Mouse (Mus musculus) right cerebral cortex, postnatal 36 days (tissue): Measurements from ENCODE around the gene Fam221a.
A peak's percentile ranks its signal among the peaks of the same experiment; 100 is the strongest.

ENCODE experiments used
- DNase-seq, 2 experiments: peaks; one replicate each; pipeline ENCODE4 v3.0.0; 2022; ENCODE audit warnings: low spot score in 2 of 2, mixed read lengths in 1 of 2

Gene Fam221a

DNA sequence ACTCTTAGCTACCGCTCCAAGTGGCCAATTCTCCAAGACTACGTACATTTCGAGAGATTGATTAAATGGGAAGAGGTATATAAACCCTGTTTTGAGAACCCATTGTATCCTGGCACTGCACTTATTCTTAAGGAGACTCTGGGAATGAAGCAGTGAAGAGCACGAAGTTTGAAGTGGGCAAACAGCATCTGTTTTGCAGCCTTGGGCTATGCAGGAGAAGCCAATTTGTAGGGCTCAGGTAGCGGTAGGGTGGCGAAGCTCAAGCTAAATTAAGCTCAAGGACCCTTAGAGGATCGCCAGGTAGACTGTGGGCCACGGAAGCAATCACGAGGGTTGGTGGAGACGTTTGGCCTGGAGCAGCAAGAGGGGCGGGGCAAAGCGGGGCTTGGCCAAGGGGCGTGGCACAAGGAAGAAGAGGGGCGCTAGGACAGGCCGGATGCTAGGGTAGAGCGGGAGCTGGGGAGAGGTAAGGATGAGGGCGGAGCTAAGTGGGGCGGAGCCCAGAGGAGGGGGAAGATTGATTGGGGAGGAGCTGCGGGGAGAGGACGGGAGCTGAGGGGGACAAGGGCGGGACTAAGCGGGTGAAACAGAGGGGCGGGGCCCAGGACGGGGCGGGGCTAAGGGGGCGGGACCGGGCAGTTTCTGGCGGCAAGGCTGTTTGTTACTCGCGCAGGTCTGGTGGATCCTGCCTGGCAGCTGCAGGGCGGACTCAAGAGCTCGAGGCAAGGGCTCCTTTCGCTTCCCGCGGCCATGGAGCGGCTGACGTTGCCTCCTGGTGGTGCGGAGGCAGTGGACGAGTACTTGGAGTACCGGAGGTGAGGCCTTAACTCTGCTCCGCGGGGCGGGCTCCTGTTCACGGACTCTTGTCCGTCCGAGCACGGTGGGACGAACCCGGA, at the start of gene Fam221a:
Fam221a (plus strand) TSS at position 581 of the 896 bp plus-strand sequence.
- DNase-seq: peak; percentile 33 to 48

DNA sequence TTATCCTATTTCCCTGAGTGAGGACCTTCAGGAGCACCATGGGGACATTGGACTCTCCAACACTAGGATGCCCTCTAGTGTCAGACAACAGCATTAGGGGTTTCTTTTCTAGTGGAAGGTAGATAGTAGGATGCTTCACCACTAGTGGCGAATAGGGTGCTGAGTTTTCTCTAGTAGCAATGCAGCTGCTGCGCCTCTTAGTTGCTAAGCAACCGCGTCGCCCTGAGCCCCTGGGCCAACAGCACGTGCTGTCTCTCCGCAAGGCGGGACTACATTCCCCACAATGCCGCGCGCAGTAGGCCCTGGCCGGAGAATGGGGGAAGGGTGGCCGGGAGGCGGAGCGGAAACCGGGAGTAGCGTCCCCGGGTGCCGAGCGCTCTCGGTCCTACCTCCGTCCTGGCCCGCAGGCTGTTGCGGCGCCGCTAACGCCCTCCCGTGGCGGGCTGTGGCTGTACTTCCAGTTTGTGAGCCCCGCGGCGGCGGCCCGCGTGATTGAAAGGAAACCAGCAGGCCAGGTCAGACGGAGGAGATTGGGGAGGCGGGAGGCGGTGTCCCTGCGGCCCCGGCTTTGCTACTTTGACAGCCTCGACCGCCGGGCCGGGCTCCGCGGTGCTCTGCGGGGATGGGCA, 48.5 kb upstream of the Fam221a start, which contains the start of gene Ccdc126:
Ccdc126 (plus strand) TSS at position 309 of the 629 bp plus-strand sequence.
- peak; percentile 97 to 98 for DNase-seq

DNA sequence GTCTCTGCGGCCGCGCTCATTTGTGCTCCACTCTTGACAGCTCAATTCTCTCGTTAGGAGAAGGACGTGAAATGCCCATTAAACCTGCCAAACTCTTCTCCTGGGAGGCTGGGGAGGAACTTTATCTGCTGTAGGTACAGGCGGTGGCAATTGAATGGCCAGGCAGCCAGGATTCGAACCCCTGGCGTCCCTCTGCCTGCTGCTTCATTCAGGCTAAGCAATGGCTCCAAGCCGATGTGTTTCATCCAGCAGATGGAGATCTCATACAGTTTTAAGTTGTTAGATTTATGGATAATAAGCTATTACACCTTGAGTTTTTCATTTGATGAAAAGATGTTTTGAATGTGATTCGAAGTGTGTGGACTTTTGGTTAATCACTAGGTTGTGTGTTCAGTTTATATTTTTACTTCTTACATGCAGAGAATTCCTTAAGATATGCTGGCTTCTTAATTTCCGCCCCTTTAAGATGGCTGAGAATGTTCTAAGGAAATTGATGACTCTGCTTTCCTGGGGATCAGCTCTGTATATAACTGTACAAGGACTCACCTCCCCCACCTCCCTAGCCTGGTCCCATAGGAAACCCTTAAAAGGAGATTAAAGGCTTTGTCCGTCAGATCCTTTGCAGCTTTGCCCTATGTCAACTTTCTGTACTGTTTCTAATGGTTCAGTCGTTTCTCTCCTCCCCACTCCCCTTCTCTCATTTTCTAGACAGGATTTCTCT, 47.8 kb upstream of the Fam221a start:
- peak in 1 of 2 experiments; percentile 12 for DNase-seq

DNA sequence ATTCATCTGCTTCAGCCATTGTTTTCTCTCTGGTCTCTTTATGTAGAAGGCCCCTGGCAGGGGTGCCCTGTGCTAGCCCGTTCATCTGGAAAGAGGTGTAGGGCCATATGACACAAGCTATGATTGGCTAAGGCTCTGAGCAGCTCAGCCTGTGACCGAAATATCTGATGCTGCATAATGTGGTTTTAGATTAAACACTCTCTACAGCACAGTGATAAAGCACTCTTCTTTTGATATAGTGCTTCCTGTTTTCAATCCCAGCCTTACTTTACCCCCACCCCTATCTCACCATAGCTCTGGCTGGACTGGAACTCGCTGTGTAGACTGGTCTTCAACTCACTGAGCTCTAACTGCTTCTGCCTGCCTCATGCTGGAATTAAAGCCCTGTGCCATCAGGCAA, 46.2 kb upstream of the Fam221a start:
- no peak for DNase-seq

DNA sequence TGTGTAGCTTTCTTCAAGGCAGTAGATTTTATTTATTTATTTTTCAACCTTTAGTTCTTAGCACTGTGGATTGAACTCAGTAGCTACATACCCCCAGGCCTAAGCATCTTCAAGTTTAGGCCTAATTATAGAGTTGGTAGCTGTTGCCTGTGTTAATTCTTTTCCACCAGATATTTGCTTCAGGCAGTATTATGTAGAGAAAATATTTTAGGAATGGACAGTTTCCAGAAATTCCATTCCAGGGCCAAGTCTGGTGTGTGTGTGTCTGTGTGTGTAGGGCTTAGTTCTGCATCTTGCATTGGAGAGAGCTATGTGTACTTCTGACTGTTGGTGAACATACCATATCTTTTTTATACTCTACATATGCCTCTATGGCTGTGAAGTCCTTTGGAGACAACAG, 45.5 kb upstream of the Fam221a start:
- DNase-seq: no peak

DNA sequence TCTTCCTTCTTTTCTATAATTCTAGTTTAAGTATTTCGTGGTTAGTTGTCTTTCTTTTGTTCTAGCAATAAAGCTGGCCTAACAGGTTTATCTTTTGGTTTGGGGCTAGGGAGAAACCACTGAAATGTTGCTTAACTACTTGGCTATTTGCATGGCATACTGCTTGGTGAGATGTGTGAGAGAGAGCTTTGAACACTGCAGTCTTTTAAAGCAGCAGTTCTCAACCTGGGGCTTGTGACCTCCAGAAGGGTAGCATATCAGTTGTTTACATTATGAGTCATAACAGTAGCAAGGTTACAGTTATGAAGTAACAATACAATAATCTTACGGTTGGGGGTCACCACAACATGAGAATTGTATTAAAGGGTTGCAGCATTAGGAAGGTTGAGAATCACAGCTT, 44.6 kb upstream of the Fam221a start:
- DNase-seq: no peak

DNA sequence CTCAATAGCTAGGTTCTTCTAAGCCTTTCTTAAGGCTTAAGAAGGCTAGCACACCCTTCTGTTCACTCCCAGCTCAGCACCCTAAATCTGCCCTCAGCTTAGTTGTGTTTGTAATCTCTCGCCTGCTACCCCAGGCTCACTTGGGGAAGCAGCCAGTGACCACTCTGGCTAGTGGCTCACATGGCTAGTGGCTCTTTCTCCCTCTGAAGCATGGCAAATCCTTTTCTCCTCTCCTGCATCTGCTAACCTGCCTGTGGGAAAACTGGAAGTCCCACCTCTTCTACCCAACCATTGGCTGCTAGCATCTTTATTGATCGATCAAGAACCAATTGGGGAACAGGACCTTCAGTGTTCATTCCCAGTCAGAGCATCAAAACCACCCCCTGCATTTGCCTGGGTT, 43.0 kb upstream of the Fam221a start:
- DNase-seq: no peak

DNA sequence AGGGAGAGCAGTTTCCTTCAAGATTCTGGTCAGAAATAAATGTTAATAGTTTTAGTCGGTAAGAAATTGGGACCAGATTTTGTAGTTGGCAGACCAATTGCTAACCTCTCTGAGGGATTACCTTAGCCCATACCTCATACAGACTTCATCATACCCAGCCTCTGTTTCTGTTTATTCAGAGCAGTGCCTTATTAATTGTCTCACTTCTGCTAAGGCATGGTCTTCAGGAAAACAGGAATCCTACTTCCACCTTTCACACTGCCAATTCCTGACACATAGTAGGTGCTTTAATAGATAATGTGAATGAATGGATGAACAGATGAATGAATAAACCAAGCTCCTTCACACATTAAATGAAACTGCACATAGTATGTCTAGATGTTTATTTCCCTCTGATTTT, 42.2 kb upstream of the Fam221a start:
- DNase-seq: no peak

DNA sequence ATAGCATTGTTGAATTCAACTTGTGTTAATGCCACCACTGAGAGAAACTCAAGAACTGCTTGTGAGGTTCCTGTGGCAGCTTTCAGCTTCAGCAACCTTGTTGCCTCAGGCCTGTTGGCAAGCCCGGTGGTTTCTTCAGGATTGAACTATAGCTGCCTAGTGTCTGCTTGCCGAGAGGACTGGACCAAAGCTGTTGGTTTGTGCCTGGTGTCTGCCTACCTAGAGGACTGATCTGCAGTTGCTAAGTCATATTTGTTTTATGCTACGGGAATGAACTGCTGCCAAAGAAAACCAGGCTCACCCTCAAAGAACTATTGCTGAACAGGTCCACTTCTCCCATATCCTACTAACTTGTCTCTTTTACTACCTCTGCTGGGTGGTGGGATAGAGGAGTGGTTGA, 40.7 kb upstream of the Fam221a start:
- DNase-seq: no peak

DNA sequence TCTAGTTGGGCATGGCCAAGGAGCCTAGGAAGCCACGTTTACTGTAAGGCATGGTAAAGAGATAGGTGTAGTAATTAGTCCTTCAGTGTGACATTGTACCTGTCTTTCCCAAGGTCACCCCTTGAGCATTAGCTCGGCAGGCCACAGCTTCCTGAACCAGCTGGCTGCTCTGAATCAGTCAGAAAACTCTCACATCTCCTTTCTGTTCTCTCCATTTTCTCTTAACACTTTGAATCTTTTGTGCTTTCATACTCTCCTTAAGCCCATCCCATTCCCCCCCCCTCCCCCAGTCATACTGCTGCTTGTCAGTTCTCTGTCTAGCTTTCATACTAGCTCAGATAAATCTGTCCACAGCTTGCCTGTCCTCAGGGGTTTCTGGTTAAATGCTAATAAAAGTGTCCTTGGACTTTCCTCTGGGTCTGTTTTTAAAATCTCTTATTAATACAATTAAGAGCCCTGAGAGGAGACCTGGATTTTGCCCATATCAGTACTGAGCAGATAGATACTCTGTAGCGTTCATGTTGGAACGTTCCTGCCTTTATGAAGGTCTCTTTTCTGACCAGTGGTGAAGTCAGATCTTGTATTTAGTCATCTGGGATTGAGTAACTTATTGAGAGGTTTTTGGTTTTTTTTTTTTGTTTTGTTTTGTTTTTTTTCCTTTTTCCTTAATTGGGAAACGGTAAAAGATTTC, 36.0 kb upstream of the Fam221a start:
- DNase-seq: no peak

DNA sequence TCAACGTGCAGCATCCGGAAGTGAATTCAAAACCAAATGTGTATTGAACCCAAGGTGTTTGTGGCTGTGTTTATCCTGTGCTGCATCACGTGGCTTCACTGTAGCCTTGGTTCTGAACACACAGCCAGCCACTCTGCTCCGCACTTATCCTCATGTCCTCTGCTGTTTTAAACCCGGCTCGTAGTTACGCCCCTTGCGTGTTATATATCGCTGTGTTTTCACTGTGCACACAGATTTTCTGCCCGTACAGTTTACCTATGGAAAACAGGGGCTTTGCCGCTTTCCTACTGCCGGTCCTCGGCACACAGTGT, 35.5 kb upstream of the Fam221a start:
- DNase-seq: no peak

DNA sequence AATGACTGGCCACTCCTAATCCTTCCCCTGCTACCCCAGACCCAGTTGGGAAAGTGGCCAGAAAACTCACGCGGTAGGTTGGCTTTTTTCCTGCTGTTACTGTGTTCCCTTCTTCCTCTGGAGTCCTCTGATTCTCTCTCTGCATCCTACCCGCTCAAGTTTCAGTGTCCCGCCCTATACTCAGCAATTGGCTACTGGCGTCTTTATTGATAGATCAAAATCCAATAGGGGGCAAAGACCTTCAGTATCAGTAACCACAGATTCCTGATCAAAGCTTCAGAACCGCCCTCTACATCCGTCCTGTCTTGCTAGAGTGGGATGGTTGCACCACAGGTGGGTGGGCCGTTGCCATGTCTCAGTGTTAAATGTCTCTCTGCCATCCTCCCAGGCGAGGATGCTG, 29.0 kb upstream of the Fam221a start:
- DNase-seq: no peak

DNA sequence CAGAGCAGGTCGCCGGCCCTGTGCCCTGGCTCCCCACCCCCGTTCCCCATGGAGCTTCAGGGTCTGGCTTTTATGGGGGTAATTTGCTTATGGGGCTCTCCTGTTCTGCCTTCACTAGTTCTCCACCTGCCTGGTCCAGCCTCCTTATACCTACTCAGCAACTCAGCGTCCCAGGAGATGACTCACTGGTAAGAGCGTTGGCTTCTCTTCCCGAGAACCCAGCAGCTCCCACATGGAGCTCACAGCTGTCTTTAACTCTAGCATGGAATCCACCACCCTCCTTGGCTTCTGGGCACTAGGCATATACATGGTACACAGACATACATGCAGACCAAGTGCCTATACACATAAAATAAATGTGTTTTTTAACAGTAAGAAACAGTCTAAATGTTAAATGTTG, 28.4 kb upstream of the Fam221a start:
- peak; percentile 12 to 16 for DNase-seq

DNA sequence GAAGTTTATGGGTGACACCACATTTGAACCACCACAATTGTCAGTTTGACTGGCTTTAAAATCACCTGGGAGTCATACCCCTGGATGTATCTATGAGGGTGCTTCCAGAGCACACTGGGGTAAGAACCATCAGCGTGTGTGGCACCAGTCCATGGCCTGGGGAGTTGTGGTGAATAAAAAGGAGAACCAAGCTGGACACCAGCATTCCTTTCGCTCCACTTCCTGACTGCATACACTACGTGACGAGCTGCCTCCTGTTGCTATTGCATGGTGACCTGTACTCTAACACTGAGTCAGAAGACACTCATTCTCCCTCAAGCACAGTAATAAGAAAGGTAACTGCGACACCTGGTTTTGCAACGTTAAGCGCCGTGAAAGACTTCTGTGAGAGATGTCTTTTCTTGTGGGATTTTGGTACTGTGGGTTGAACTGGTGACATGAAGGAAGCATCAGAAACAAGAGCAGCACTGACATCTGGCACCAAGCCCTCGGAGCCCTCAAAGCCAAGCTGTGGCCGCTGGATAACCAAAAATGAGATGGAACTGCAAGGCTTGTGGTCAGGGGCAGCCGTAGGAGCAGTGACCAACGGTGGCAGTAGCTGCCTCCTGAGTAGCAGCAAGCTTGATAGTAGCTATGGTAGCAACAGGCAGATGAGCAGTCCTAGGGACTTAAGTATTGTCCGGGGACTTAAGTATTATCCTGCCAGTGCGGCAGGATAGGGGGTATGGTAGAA, 23.6 kb upstream of the Fam221a start:
- no peak for DNase-seq

DNA sequence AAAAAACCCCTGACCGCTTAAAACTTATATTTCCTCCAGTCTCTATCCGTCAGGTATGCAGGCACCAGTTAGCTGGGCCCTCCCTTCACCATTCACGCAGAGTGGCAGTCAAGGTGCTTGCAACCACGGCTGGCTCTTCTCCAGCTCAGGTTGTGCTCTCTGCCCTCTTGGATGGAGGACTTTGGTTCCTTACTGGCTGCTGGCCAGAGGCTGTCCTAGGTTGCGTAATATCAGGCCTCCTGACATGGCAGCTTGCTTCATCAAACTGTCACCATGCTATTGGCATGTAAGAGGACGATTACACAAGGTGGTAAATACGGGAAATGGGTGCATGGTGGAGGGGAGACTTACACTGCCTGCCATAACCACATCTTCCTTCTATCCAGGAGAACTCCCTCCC, 17.7 kb upstream of the Fam221a start:
- DNase-seq: no peak

DNA sequence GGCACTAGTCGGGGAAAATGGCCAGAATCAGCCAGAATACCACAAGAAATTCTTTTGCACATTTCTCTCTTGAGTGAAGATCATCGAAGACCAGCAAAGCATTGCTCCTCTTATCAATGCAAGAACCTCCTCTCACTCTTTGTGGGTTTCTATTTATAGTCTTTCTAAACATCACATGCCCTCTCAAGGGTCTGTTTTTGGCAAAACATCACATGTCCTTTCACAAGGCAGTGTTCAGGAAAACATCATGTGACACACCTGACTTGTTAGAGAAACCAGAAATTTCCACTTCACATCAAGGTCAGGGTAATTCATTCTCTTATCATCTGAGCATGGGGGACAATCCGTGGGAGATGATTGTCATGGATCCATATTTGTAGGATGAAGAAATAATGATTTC, 12.9 kb upstream of the Fam221a start:
- DNase-seq: no peak

DNA sequence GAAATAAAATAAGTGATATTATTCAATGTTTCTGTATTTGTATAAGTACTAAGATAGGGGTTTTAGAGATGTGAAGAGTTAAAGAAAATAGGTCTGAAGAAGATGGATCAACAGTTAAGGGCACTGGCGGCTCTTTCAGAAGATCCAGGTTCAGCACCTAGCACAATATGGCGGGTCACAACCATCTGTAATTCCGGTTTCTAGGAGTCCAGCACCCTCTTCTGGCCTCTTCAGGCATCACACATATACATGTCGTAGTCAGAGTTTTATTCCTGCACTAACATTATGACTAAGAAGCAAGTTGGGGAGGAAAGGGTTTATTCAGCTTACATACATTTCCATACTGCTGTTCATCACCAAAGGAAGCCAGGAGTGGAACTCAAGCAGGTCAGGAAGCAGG, 12.4 kb upstream of the Fam221a start:
- no peak for DNase-seq

DNA sequence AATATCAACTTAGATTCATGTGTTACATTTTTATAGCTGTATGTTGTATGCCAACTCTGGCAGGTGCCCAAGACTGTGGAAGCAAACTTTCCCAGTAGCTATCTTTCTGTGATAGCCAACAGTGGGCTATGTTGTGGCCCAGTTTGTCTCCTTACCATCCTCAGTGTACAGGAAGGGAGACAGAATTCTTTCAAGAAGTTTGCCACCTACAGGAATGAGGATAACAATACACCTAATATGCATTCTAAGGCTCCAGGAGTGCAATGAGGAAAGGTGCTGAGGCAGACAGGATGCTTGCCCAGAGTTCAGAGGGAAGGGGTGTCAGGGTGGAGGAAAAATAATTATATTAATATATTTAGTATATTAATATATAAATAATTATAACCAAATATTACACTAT, 7.1 kb upstream of the Fam221a start:
- no peak for DNase-seq

DNA sequence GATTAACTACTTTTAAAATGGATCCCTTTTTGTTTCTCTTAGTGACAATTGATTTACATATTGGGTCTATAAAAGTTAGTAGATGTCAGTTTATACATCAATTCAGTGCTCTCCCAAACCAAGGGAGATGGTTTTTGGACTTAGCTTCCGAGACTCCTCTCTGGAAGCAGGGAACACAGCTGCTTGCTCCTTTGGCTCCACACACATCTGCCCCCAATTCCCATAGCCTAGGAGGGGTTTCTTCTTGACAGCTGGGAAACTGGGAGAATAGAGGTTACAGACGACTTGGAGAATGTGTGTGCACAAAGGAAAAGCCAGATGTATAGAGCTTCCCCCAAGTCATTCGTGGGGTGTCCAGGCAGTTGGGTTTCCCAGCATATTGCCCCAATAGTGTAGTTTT, 673 bp downstream of the Fam221a start:
- DNase-seq: no peak

DNA sequence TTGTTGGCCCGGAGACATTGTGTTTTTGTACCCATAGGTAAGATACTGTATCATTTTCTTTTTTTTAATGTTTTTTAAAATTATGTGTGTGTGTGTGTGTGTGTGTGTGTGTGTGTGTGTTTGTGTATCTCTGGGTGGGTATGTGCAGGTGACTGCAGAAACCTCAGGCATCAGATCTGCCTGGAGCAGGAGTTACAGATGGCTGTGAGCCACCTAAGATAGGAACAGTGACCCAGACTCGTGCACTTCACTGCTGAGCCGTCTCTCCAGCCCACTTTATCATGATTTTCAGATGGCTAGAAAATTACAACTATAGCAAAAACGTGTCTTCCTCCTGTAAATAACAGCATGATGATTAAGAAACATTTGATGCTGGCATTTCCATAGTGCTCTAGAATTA, 5.2 kb downstream of the Fam221a start:
- no peak for DNase-seq

DNA sequence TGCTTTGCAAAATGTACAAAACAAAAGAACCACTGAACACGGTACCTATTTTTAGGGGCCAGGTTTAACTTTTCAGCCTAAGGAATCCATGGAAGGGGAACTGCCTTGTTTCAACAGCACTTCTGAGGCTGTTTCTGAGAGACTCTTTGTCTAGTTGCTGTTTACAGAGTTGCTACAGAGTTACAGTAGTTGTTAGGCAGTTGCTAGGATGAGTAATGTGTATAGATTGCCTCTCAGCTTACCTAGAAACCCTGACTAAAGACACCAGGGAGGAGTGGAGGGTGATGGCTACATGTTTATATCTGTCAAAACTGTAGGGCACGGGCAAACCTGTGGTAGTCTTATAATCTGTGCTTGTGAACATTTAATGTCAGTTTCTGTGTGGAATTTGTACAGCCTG, 6.4 kb downstream of the Fam221a start:
- DNase-seq: no peak

DNA sequence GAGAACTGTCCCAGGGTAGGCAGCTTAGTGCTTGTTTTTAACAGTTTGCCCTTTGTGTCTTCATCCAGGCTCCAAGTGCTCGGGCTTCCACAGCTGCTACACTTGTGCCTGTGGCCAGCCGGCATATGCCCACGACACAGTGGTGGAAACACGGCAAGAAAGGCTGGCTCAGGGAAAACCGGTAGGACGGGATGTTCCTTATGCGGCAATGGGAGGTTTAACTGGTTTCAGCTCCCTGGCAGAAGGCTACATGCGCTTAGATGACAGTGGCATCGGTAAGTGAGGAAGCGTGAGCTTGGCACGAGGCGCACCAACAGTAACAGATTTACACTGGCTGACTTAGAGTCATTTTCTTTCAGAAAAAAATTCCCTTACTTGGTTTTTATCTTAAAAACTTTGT, 10.8 kb downstream of the Fam221a start:
- no peak for DNase-seq
